Mouse (Mus musculus) inflammation-experienced regulatory T-cells (primary cell): ENCODE results near the gene Fancl. TPM values are rescaled to one million over a fixed set of nuclear protein-coding genes. Genes with fewer than 3 reads are reported as not detected.

Experiments used
- polyA plus RNA-seq, 2 experiments: library from polyadenylated mRNA; unstranded; fragments of 100-300 nt; shearing (Covaris generic); gene quantifications; one replicate each; pipeline ENCODE4 v1.2.1; 2017

Fancl gene
- polyA plus RNA-seq: 10 to 100 TPM; 21.1 to 26.9 TPM

GRCm38 (mm10) chr11:26385971-26386370, at the start of gene Fancl:
TSS of gene Fancl (plus strand) at chr11:26386135.

Other genes starting within 250 kb of the Fancl start
- 1 to 10 TPM in 1 of 2 experiments, under 1 TPM in 1; 0.35 to 1.1 TPM for gene 5730522E02Rik, start 175.4 kb upstream of the Fancl start, polyA plus RNA-seq
- under 1 TPM in 1 of 2 experiments, not detected in 1; 0.77 TPM for gene Gm6899, start 207.1 kb downstream of the Fancl start, polyA plus RNA-seq
- gene Vrk2, start 207.9 kb downstream of the Fancl start, polyA plus RNA-seq: 10 to 100 TPM; 27.8 to 43.0 TPM